Mouse (Mus musculus) subcutaneous adipose tissue, adult 2 months (tissue): ENCODE results near the gene Gm29110. TPM values are rescaled to one million over a fixed set of nuclear protein-coding genes. Genes with fewer than 3 reads are reported as not detected.

Experiments
- polyA plus RNA-seq: library from polyadenylated mRNA; depleted of rRNA; stranded (reverse); fragments of >200 nt; gene quantifications from 2 replicates; pipeline ENCODE4 v1.2.3, GENCODE M21; 2012; ENCODE audit warnings: low replicate concordance; rRNA removed

The Gm29110 gene
- not detected in 2 replicates for polyA plus RNA-seq

DNA sequence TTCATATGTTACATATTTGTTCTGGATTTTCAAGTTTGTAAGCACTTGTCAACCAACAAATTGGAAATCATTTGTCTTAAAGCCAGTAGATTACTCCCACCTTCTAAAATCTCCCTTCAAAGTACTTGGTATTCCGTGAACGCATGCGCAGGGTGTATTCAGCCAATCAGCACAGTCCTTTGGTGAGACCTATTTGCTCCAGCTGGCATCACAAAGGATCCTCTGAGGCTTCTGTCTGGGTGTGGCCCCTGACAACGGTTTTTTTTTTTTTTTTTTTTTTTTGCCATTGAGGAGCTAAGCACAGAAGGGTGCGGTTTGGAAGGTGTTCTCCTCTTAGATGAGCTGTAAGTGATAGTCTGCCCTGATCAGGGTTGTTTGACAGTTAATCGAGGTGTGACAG, at the start of gene Gm29110:
Gene Gm29110, plus strand, starts transcription at position 301 of the 400 bp plus-strand sequence.

Other genes starting within 250 kb of the Gm29110 start
- gene Gm21913, start 153.4 kb downstream of the Gm29110 start, polyA plus RNA-seq = not detected in 2 replicates